Mouse (Mus musculus): Measurements from ENCODE around the gene Gm39566.

DNA sequence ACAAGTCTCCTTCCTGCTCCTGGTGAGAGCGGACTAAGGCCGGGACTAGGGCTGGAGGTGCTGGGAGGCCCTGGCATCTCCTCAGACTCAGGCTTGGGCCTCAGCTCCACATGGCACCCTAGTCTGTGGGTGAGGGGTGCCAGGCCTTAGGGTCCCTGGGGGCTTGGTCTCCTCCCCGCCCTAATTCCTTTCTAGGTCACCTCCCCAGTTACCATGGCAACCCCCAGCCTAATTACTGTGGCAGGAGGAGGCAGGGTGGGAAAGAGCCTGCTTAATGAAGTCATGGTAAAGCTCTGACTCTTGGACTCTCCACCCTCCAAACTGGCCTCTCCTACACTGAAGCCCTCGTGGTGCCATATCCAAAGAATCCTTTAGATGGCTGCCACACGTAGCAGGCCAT is 13.7 kb upstream of the Gm39566 start:
- no peak for TF ChIP-seq BHLHE40 (IDR thresholded peaks at IDR 0.05; ENCODE audit: borderline replicate concordance, low read depth, low read length)
- no peak for TF ChIP-seq CTCF (IDR thresholded peaks at IDR 0.05 in 2 of 3, conservative IDR thresholded peaks at IDR 0.05 in 1 of 3; ENCODE audit: control insufficient read depth in 1 of 3, insufficient read depth in 1 of 3, low read depth in 2 of 3, low read length in 3 of 3, poor library complexity in 1 of 3, severe bottlenecking in 1 of 3)
- no peak for TF ChIP-seq EP300 (IDR thresholded peaks at IDR 0.05; ENCODE audit: low read depth in 1 of 2, low read length in 2 of 2)
- no peak for TF ChIP-seq GATA1 (IDR thresholded peaks at IDR 0.05; ENCODE audit: low read depth, low read length)

Measured in MEL (cell line).